Mouse (Mus musculus): ENCODE results near the gene Kdm6a. TPM values are rescaled to one million over a fixed set of nuclear protein-coding genes. Genes with fewer than 3 reads are reported as not detected.

The Kdm6a gene
- polyA plus RNA-seq (2012; ENCODE audit: low replicate concordance): 37.0 and 59.1 TPM in 2 replicates

GRCm38 (mm10) chrX:18162192-18162857 lies at the start of gene Kdm6a:
TSS of gene Kdm6a (plus strand) at chrX:18162575.

DNA sequence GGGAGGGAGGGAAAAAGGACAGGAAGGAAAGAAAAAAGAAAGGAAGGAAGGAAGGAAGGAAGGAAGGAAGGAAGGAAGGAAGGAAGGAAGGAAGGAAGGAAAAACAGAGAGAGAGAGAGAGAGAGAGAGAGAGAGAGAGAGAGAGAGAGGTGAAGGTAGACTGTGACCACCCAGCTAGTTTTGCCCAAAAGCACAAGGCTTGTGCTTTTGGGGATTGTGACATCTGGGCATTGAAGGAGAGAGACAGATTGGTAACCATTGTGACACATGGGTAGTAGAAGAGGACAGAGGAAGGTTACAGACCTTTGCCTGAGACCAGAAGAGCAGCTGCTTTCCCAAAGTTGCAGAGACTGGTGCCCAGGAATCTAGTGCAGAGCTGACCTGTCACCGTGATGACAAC lies 16.8 kb upstream of the Kdm6a start, which contains the start of gene Dusp21:
Gene Dusp21, plus strand, starts transcription at position 301 of the 400 bp plus-strand sequence.

Other genes starting within 250 kb of the Kdm6a start
- gene Dusp21, start 16.7 kb upstream of the Kdm6a start, polyA plus RNA-seq (2012; ENCODE audit: low replicate concordance): not detected in 2 replicates